Mouse (Mus musculus) heart, adult 2 months (tissue): Measurements from ENCODE around the gene Txnrd1.

Source experiments
- CTCF ChIP-seq: fragments of 200-600 bp; IDR thresholded peaks from 2 replicates; pipeline ENCODE4 v1.8.1; 2022; ENCODE audit warnings: antibody characterized with exemption, mild to moderate bottlenecking, moderate library complexity
- EP300 ChIP-seq: fragments of 200-500 bp; IDR thresholded peaks from 2 replicates; pipeline ENCODE4 v1.6.1; 2011; ENCODE audit warnings: low read depth, low read length, control low read depth; ENCODE audit not compliant: insufficient read depth
- POLR2A ChIP-seq: fragments of 200-500 bp; IDR thresholded peaks from 2 replicates; pipeline ENCODE4 v1.6.1; 2011; ENCODE audit warnings: mild to moderate bottlenecking, low read depth, low read length, control low read depth; ENCODE audit not compliant: insufficient read depth

DNA sequence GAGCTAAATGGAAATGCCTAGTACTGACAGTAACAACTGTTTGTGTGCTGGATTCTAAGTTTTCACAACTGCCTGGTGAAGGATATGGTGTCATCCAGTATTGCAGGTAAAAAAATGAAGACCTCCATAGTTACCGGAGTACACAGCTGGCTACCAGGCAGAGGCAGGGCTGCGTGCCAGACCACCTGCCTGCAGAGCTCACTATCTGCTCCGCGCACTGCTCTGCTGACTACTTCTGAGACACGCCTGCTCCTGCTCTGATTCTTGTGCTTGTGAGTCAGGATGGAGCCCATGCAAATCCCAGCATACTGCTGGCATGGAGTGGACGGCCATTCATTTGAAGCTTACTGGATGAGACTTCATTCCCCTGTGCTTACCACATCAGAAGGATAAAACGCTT, 30.1 kb downstream of the Txnrd1 start:
- TF ChIP-seq CTCF: no peak
- no peak for TF ChIP-seq EP300
- TF ChIP-seq POLR2A: no peak
